Mouse (Mus musculus): Measurements from ENCODE around the gene Selenov.
"Not testable (repeated sequence)": the region's sequence is repeated elsewhere in the genome, so short reads cannot be mapped to it uniquely, and the experiment has no call there.

The Selenov gene

GRCm38 (mm10) chr7:28290165-28290564 is 821 bp downstream of the Selenov start:
- DNase-seq: peak; percentile 65 to 74

GRCm38 (mm10) chr7:28280630-28281029 is 10.4 kb downstream of the Selenov start:
- no peak for DNase-seq

GRCm38 (mm10) chr7:28278279-28278652 is 12.7 kb downstream of the Selenov start:
- peak; percentile 55 to 57 for DNase-seq

GRCm38 (mm10) chr7:28277615-28278278 is 13.2 kb downstream of the Selenov start, which contains the start of gene Eid2b:
Gene Eid2b, plus strand, starts transcription at chr7:28277739.
- DNase-seq: peak; percentile 98 to 99

- DNase-seq: no peak
Measured at GRCm38 (mm10) chr7:28277237-28277614, 13.8 kb downstream of the Selenov start.

GRCm38 (mm10) chr7:28271761-28272160 is 19.2 kb downstream of the Selenov start:
- DNase-seq: no peak

- peak; percentile 41 to 47 for DNase-seq
Measured at GRCm38 (mm10) chr7:28269355-28269754, 21.6 kb downstream of the Selenov start.

- peak in 1 of 2 experiments; percentile 25 for DNase-seq
Measured at GRCm38 (mm10) chr7:28268576-28268975, 22.4 kb downstream of the Selenov start.

- DNase-seq: peak; percentile 77 to 79
Measured at GRCm38 (mm10) chr7:28268042-28268531, 22.9 kb downstream of the Selenov start.

GRCm38 (mm10) chr7:28267129-28268041 is 23.6 kb downstream of the Selenov start, which contains the start of gene Eid2:
Gene Eid2, plus strand, starts transcription at chr7:28267881.
- DNase-seq: peak; percentile 97 to 98

GRCm38 (mm10) chr7:28265391-28265790 is 25.6 kb downstream of the Selenov start:
- no peak for DNase-seq

- DNase-seq: peak in 1 of 2 experiments; percentile 50
Measured at GRCm38 (mm10) chr7:28263786-28264185, 27.2 kb downstream of the Selenov start.

GRCm38 (mm10) chr7:28262861-28263260 is 28.1 kb downstream of the Selenov start:
- no peak for DNase-seq

- peak in 1 of 2 experiments; percentile 34 for DNase-seq
Measured at GRCm38 (mm10) chr7:28255476-28255875, 35.5 kb downstream of the Selenov start.

- DNase-seq: no peak
Measured at GRCm38 (mm10) chr7:28254591-28254990, 36.4 kb downstream of the Selenov start.

- no peak for DNase-seq
Measured at GRCm38 (mm10) chr7:28251976-28252375, 39.0 kb downstream of the Selenov start.

GRCm38 (mm10) chr7:28248957-28249356 is 42.0 kb downstream of the Selenov start:
- DNase-seq: no peak

- DNase-seq: not testable (repeated sequence)
Measured at GRCm38 (mm10) chr7:28243943-28244342, 47.0 kb downstream of the Selenov start.
